Mouse (Mus musculus) kidney, adult 2 months (tissue): ENCODE results near the gene Defb48.

Experiments
- CTCF ChIP-seq: fragments of 200-500 bp; conservative IDR thresholded peaks from 2 replicates; pipeline ENCODE4 v1.5.1; 2011; ENCODE audit warnings: low read depth, mild to moderate bottlenecking, control low read depth, low read length, moderate library complexity, mixed read lengths; ENCODE audit not compliant: insufficient read depth, insufficient read length
- POLR2A ChIP-seq: fragments of 200-500 bp; IDR thresholded peaks from one replicate; pipeline ENCODE4 v1.6.1; 2011; ENCODE audit warnings: low read depth, low read length, control low read depth

DNA sequence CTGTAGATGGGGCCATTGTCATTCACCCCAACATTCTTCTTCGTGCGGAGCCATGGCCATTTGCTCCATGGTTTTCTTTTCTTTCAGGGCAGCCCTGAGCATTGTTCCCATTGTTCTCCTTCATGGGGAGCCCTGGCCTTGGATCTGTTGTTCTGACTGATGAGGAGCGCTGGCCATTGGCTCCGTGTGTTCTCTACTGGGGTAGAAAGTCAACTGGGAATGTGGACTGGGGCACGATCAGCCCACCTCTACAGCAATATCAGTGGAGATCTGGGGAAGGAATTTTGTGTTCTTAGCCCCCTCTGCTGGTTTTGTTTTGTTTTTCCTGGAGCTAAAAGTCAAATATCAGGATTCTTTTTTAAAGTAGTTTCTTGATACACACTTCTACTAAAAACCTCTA is 46.6 kb downstream of the Defb48 start:
- no peak for TF ChIP-seq POLR2A
- 0 out of 2 replicates have a peak, but pooled peaks have one; percentile 20 for TF ChIP-seq CTCF
